Mouse (Mus musculus) right cerebral cortex, adult 18-20 months (tissue): ENCODE data around the gene Nfyb.

ENCODE experiments used
- DNase-seq: peaks from one replicate; pipeline ENCODE4 v3.0.0; 2022; ENCODE audit warnings: mixed read lengths

Nfyb gene

DNA sequence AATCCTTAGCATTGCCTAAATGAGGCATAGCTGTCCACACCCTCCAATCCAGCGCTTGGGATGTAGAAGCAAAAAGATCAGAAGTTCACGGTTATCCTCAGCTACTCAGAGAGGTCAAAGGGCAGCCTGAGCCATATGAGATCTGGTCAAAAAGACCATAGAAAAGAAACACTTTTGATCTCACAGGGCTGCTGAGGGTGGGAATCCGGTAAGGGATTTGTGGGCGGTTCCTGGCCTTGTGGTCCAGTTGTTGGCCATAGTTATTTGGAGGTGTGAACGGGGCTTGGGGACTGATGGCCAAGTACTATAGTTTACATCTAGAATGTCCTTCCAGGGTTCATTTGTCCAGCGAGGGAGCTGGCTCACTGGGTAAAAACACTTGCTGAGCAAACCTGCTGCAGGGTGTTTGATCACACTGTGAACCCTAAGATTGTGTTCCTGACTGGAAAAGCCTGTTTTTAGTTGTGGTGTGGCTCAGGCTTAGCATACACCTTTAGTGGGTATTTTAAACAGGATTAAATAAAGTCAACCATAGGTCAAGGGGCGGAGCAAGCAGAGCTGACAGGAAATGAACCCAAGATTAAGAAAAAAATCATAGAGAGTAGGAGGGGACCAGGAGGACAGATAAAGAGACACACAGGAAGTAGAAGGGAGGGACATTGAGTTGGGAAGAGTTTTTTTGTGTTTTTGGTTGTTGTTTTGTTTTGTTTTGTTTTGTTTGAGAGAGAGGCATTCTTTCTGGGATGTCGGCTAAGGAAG, 15.0 kb upstream of the Nfyb start:
- DNase-seq: no peak

DNA sequence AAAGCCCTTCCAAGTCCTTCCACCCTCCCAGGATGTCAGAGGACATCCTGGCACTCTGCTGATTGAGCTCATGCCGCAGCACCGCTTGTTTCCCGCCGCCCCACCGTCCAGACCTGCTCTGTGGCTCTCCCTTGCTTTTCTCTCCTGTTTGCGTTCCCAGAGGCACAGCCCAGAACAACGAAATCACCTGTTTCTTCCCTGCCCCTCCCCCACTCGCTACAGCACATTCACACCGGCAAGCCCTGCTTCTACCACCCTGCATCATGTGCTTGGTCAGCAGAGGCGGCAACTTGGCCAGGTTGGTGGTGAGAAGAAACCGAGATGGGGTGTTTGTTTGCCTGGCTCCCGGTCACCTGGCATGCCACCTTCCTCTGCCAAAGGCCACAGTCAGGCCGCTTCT, 13.9 kb upstream of the Nfyb start:
- no peak for DNase-seq

DNA sequence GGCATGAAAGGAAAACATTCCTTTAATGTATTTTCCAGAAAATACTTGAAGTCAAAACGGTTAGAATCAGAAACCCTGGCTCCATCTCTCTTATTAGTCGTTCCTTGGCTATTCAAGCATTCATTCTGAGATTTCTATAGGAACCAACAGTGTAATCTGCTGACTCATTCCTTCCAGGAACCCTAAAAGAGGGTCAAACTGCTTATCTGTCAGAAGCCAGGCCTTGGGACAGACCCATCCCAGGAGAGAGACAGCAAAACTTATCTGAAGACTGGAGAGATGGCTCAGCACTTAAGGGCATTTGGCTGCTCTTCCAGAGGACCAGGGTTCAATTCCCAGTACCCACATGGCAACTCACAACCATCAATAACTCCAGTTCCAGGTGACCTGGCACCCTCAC, 13.1 kb upstream of the Nfyb start:
- no peak for DNase-seq

GRCm38 (mm10) chr10:82774841-82775240, 10.9 kb upstream of the Nfyb start:
- no peak for DNase-seq

GRCm38 (mm10) chr10:82771595-82772170, 7.7 kb upstream of the Nfyb start:
- no peak for DNase-seq

DNA sequence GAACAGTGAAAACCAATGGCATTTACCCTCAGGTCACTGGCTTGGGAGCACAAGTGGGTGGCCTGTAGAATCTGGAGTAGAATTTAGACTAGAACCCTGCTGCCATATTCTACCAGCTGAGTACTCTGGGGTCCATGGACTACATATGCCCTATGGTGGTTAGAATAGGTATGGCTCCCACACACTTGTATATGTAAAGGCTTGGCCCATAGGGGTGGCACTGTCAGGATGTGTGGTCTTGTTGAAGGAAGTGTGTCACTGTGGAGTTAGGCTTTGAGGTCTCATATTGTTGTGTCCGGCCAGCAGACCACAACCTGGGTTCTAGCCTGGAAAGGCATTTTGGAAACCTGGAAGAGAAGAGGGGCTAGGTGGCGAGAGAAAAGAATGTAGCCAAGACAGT, 6.8 kb upstream of the Nfyb start:
- DNase-seq: no peak

DNA sequence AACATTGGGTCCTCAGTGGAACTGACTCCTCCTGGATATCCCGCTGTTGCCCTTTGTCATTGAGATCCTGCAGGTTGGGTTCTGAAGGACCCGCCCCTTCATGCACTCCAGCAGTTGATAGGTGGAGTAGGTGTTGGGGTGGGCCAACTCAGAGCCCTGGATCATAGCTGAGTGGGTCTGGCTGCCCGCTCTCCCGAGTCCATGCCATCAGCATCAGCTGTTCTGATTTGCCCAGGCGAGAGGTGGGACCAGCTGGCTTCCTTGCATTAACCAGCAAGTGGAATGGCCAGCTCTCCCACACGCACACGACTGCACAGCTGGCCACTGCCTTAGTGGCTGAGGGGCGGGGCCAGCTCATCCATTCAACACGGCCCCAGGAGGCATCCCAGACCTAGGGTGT, 5.0 kb upstream of the Nfyb start:
- no peak for DNase-seq

DNA sequence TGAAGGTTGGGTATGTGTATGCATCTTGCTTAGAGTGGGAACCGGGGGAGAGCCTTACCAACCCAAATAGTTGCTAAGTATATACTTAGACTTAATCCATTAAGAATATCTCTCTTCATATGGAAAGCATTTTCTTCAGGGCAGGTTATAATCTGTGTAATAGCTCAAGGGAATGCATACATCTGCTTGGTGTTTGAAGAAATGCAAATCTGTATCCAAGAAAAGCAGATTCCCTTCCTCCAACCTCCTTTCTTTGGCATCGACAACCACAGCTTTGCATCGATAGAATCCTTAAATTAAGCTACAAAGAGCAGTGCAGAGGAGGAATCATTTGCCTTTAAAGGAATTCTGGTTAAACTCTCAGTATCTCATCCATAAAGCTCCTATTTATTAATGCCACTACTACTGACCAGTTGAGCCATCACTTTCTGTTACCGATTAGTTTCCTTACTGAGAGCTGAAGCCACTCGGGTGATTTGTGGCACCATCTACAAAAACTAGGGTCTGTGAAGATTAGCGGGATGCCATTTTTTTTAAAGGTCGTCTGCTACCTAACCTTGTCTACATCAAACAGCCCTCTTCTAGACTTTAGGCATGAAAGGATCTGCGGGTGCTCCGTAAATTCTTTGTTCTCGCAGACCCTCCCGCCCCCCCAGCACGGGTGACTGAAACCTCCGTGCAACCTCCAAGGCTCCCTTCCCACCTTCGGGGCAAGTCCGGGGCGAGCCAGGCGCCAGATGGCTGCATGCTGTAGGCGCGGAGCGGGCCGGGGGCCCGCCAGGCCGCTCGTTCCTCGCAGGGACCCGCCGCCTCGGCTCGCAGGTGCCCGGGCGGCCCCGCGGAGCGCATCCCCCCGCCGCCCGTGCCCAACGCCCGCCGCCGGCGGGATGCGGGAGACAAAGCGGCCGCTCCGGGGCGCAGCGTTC, 925 bp downstream of the Nfyb start:
- no peak for DNase-seq

DNA sequence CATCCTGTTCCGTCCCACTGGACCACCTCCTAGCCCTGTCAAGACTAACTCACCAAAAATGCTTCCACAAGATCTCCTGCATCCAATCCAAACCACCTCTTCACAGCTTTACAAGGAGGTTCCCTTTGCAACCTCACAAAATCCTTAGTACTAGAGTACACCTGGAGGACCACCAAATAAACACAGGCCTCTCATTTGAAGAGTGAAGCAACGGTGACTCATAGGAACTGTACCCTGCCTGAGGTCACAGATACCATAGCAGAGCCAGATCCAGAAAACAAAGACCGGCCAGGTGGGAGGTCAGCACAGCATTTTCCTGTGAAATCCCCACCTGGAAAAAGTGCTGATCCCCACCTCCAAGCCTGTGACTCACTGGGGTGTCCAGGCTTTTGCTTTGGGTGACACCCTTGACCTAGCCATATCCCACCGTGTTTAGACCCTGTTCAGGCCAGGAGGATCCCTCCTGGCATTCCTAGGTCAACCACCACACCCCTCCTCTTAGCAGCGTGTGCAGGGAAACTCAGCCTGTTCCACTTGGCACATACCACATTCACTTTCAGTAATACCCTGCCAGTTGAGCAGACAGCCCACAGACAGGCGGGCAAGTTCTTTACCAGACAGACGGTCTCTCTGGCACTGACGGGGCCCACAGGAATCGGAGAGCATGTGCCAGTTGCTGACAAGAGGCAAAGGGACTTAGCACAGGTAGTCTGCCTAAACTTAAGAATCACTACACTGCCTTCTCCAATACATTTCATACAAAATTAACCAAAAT, 2.7 kb downstream of the Nfyb start:
- DNase-seq: peak; percentile 57

GRCm38 (mm10) chr10:82759706-82760105, 4.2 kb downstream of the Nfyb start:
- no peak for DNase-seq

- no peak for DNase-seq
Measured at GRCm38 (mm10) chr10:82758878-82759277, 5.1 kb downstream of the Nfyb start.

GRCm38 (mm10) chr10:82758368-82758767, 5.6 kb downstream of the Nfyb start:
- DNase-seq: no peak

DNA sequence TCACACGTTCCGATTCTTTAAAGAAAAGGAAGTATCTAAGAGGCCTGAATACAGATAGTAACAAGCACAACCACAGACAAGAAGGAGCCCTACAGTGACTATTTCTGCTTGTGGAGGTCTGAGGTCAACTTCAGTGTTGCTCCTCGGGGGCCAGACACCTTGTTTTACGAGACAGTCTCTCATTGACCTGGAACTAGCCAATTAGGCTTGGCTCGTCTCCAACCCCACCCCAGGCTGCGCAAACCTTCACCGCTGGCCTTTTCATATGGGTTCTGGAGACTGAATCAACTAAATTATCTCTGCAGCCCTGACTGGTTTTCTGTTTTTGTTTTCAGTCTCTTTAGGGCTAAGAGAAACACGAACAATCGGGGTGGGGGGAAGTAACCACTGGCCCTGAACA, 6.6 kb downstream of the Nfyb start:
- DNase-seq: no peak

DNA sequence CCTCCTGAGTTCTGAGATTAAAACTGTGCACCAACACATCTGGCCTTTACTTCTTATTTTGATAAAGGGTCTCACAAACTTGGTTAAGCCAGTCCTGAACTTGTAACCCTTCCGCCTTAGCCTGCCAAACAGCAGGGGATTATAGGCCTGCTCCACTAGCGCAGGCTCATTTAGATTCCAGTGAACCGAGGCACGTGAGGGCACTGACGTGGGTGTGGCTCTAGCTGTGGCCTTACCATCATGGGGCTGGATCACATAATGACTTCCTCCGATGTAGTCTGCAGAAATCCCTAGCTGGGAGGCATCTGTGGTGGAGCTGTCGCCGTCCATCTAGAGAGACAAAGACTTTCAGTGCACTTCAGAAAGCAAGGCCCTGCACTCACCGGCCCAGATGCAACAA, 7.5 kb downstream of the Nfyb start:
- DNase-seq: no peak

- DNase-seq: no peak
Measured at GRCm38 (mm10) chr10:82755213-82755890, 8.6 kb downstream of the Nfyb start.

- DNase-seq: no peak
Measured at GRCm38 (mm10) chr10:82754642-82755041, 9.3 kb downstream of the Nfyb start.

- no peak for DNase-seq
Measured at GRCm38 (mm10) chr10:82752921-82753320, 11.0 kb downstream of the Nfyb start.

- no peak for DNase-seq
Measured at GRCm38 (mm10) chr10:82750778-82751177, 13.2 kb downstream of the Nfyb start.

DNA sequence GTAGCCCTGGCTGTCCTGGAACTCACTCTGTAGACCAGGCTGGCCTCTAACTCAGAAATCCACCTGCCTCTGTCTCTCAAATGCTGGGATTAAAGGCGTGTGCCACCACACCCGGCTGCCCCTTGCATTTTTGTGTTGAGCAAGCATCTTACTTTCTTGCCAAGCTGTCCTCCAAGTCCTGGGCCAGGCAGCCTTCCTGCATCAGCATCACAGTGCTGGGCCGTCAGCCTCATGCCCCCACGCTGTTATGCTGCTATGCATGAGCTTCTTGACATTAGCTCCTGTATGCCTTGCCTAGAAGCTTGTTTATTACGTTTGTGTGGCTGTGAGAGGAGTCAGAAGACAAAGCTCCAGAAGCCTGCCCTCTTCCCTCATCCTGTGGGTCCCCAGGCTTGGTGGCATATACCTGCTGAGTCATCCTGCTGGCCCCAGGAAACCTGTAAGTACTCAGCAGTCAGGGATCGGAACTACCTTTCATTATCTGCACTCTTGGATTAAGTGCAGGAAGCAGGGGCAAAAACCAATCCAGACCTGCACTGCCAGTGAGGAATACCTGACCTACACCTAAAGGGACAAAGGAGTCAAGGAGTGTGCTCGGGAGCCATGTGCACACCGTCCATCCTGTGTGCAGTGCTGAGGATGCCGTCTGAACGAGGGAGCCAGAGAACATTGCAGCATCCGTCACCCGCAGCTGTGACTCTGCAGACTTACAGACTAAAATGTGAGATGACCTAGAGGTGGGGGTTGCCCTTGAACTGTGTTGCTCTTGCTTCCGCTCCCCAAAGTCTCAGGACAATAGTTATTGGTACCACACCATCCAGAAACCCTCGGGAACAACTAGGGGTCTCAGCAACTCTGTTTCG, 16.7 kb downstream of the Nfyb start:
- DNase-seq: no peak

- DNase-seq: no peak
Measured at GRCm38 (mm10) chr10:82745301-82745700, 18.6 kb downstream of the Nfyb start.

GRCm38 (mm10) chr10:82744296-82744695, 19.6 kb downstream of the Nfyb start:
- no peak for DNase-seq
